Mouse (Mus musculus): ENCODE measurements around the gene Npb. TPM values are rescaled to one million over a fixed set of nuclear protein-coding genes. Genes with fewer than 3 reads are reported as not detected.
"Not testable (repeated sequence)": the region's sequence is repeated elsewhere in the genome, so short reads cannot be mapped to it uniquely, and the experiment has no call there.

Npb gene
- polyA plus RNA-seq, 1 experiment from 2014 or later, result 0.99 TPM

DNA sequence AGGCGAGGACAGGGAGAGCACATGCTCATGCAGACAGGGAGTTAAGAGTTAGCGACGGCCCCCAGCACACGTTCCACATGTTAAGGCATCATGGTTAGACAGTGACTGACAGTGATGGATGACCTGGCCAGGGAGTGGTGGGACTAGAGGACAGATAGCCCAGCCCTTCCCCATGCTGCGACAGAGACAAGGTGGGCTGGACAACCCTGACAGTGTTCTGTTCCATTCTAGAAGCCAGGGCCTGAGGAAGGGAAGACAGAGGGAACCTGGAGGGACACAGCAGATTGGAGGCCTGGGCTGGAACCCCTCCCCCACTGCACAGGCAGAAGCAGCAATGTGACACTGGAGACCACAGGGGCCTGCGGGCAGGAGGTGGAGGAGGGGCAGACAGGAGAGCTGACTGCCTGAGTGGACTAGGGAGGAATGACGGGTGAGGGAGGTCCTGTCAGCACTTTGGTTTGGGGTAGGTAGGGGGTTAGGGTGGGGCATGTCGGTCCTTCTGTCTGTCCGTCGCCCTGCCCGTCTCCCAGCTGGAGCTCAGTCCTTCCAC lies 29.5 kb upstream of the Npb start:
- no peak overlapping the region for H3K4me3 ChIP-seq (ENCODE audit: low read length)
- H3K9me3 ChIP-seq (ENCODE audit: control insufficient read depth, low read length), result 0 out of 2 replicates have a peak, but pooled peaks cover under 1% of the 10 kb centered on the region
- no peak overlapping the region for H3K27ac ChIP-seq (ENCODE audit: low read depth, low read length)
- no peak overlapping the region for H3K4me2 ChIP-seq (ENCODE audit: low read length)
- peaks cover 29% of the 10 kb centered on the region for H3K4me1 ChIP-seq (ENCODE audit: control insufficient read depth, insufficient read depth, low read depth, low read length)
- ATAC-seq, result no peak
- H3K9ac ChIP-seq (ENCODE audit: low read depth, low read length), result no peak overlapping the region
- peaks cover 27% of the 10 kb centered on the region for H3K36me3 ChIP-seq (ENCODE audit: control insufficient read depth, insufficient read depth, low read length)
- WGBS, result 82% methylated on average over 11 of the region's 11 CpGs
- no peaks in the 10 kb centered on the region for H3K27me3 ChIP-seq (replicated peaks; ENCODE audit: control insufficient read depth, insufficient read depth, low read length)

GRCm38 (mm10) chr11:120579316-120580107 lies 28.8 kb upstream of the Npb start:
- H3K4me3 ChIP-seq (ENCODE audit: low read length), result peak overlapping the region; percentile 89
- H3K4me2 ChIP-seq (ENCODE audit: low read length), result peak overlapping the region; percentile 99
- WGBS, result 57% methylated on average over 15 of the region's 15 CpGs
- peaks cover 30% of the 10 kb centered on the region for H3K36me3 ChIP-seq (ENCODE audit: control insufficient read depth, insufficient read depth, low read length)
- peaks cover 22% of the 10 kb centered on the region for H3K4me1 ChIP-seq (ENCODE audit: control insufficient read depth, insufficient read depth, low read depth, low read length)
- peak overlapping the region; percentile 97 for H3K9ac ChIP-seq (ENCODE audit: low read depth, low read length)
- ATAC-seq, result no peak
- no peaks in the 10 kb centered on the region for H3K27me3 ChIP-seq (replicated peaks; ENCODE audit: control insufficient read depth, insufficient read depth, low read length)
- H3K27ac ChIP-seq (ENCODE audit: low read depth, low read length), result peak overlapping the region; percentile 11
- H3K9me3 ChIP-seq (ENCODE audit: control insufficient read depth, low read length), result 0 out of 2 replicates have a peak, but pooled peaks cover 3% of the 10 kb centered on the region

GRCm38 (mm10) chr11:120580190-120580589 lies 28.1 kb upstream of the Npb start:
- H3K4me3 ChIP-seq (ENCODE audit: low read length), result peak overlapping the region; percentile 89
- H3K4me2 ChIP-seq (ENCODE audit: low read length), result peak overlapping the region; percentile 99
- no peak for ATAC-seq
- H3K9me3 ChIP-seq (ENCODE audit: control insufficient read depth, low read length), result 0 out of 2 replicates have a peak, but pooled peaks cover 3% of the 10 kb centered on the region
- H3K36me3 ChIP-seq (ENCODE audit: control insufficient read depth, insufficient read depth, low read length), result peaks cover 31% of the 10 kb centered on the region
- WGBS, result 59% methylated on average over 7 of the region's 7 CpGs
- H3K9ac ChIP-seq (ENCODE audit: low read depth, low read length), result peak overlapping the region; percentile 97
- H3K27me3 ChIP-seq (replicated peaks; ENCODE audit: control insufficient read depth, insufficient read depth, low read length), result no peaks in the 10 kb centered on the region
- H3K4me1 ChIP-seq (ENCODE audit: control insufficient read depth, insufficient read depth, low read depth, low read length), result peaks cover 21% of the 10 kb centered on the region
- peak overlapping the region; percentile 11 for H3K27ac ChIP-seq (ENCODE audit: low read depth, low read length)

DNA sequence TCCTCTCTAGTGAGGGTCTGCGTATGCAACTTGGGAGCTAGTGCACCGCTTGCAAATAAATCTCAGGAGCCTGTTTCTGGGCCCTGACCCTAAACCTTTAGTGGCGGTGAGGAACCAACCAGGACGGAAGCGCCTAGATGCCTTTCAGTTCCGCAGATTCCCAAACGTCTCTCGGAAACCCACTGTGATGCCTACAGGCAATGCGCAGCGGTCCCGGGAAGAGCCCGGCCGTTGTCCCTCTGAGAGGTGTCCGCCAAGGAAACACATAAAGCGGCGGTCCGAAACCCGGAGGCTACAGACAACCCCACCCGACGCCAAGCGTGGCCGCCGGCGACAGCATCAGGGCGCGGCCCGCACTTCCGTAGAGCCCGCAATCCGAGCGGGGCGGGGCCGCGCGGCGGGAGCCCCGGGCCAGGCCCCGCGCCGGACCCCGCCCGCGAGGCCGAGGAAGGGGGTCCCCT lies 27.4 kb upstream of the Npb start:
- peak overlapping the region; percentile 97 for H3K9ac ChIP-seq (ENCODE audit: low read depth, low read length)
- peaks cover 21% of the 10 kb centered on the region for H3K4me1 ChIP-seq (ENCODE audit: control insufficient read depth, insufficient read depth, low read depth, low read length)
- H3K9me3 ChIP-seq (ENCODE audit: control insufficient read depth, low read length), result 0 out of 2 replicates have a peak, but pooled peaks cover 3% of the 10 kb centered on the region
- H3K27ac ChIP-seq (ENCODE audit: low read depth, low read length), result peak overlapping the region; percentile 97
- H3K36me3 ChIP-seq (ENCODE audit: control insufficient read depth, insufficient read depth, low read length), result peaks cover 35% of the 10 kb centered on the region
- under 1% methylated on average over 33 of the region's 44 CpGs for WGBS
- ATAC-seq, result peak; percentile 30; the same call in 1 of the 2 replicates
- H3K4me2 ChIP-seq (ENCODE audit: low read length), result peak overlapping the region; percentile 99
- peak overlapping the region; percentile 89 for H3K4me3 ChIP-seq (ENCODE audit: low read length)
- no peaks in the 10 kb centered on the region for H3K27me3 ChIP-seq (replicated peaks; ENCODE audit: control insufficient read depth, insufficient read depth, low read length)

- H3K9ac ChIP-seq (ENCODE audit: low read depth, low read length), result peak within 1 kb of the TSS; percentile 97
- H3K27ac ChIP-seq (ENCODE audit: low read depth, low read length), result peak within 1 kb of the TSS; percentile 97
- peaks cover 21% of the 10 kb centered on the region for H3K4me1 ChIP-seq (ENCODE audit: control insufficient read depth, insufficient read depth, low read depth, low read length)
- H3K9me3 ChIP-seq (ENCODE audit: control insufficient read depth, low read length), result 0 out of 2 replicates have a peak, but pooled peaks cover 3% of the 10 kb centered on the region
- no peaks in the 10 kb centered on the region for H3K27me3 ChIP-seq (replicated peaks; ENCODE audit: control insufficient read depth, insufficient read depth, low read length)
- peak within 1 kb of the TSS; percentile 89 for H3K4me3 ChIP-seq (ENCODE audit: low read length)
- ATAC-seq, result peak; percentile 76
- peak within 1 kb of the TSS; percentile 99 for H3K4me2 ChIP-seq (ENCODE audit: low read length)
- 7% methylated on average over 63 of the region's 75 CpGs for WGBS
- H3K36me3 ChIP-seq (ENCODE audit: control insufficient read depth, insufficient read depth, low read length), result peaks cover 42% of the 10 kb centered on the region
These were observed 26.6 kb upstream of the Npb start, which contains the start of gene Arhgdia for GRCm38 (mm10) chr11:120581490-120582267. Arhgdia (minus strand) TSS chr11:120581624.

- Histone ChIP-seq H3K4me2 (ENCODE audit: low read length) (peak overlapping the region; percentile 99), H3K4me1 (ENCODE audit: control insufficient read depth, insufficient read depth, low read depth, low read length) (peaks cover 21% of the 10 kb centered on the region), H3K9ac (ENCODE audit: low read depth, low read length) (peak overlapping the region; percentile 97), H3K36me3 (ENCODE audit: control insufficient read depth, insufficient read depth, low read length) (peaks cover 44% of the 10 kb centered on the region), H3K9me3 (ENCODE audit: control insufficient read depth, low read length) (0 out of 2 replicates have a peak, but pooled peaks cover 3% of the 10 kb centered on the region), H3K27ac (ENCODE audit: low read depth, low read length) (peak overlapping the region; percentile 97), H3K27me3 (replicated peaks; ENCODE audit: control insufficient read depth, insufficient read depth, low read length) (no peaks in the 10 kb centered on the region), H3K4me3 (ENCODE audit: low read length) (peak overlapping the region; percentile 89)
- 72% methylated on average over 8 of the region's 8 CpGs for WGBS
- no peak; the same call in 1 of the 2 replicates for ATAC-seq
These were observed 25.9 kb upstream of the Npb start for GRCm38 (mm10) chr11:120582268-120582981.

DNA sequence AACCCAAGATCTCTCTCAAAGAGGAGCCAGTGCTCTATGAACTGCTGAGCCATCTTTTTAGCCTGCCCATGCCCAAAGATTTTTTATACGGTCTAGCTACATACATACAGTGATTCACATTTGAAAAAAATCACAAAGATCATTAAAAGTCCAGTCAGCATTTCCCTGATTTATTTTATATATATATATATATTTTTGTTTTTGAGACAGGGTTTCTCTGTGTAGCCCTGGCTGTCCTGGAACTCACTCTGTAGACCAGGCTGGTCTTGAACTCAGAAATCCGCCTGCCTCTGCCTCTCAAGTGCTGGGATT lies 25.3 kb upstream of the Npb start:
- H3K27me3 ChIP-seq (replicated peaks; ENCODE audit: control insufficient read depth, insufficient read depth, low read length); H3K27ac ChIP-seq (ENCODE audit: low read depth, low read length); H3K9ac ChIP-seq (ENCODE audit: low read depth, low read length); H3K4me2 ChIP-seq (ENCODE audit: low read length); H3K9me3 ChIP-seq (ENCODE audit: control insufficient read depth, low read length); ATAC-seq; H3K4me3 ChIP-seq (ENCODE audit: low read length): not testable (repeated sequence)
- WGBS, result 90% methylated on average over 2 of the region's 2 CpGs
- peaks cover 39% of the 10 kb centered on the region for H3K36me3 ChIP-seq (ENCODE audit: control insufficient read depth, insufficient read depth, low read length)
- peaks cover 21% of the 10 kb centered on the region for H3K4me1 ChIP-seq (ENCODE audit: control insufficient read depth, insufficient read depth, low read depth, low read length)

DNA sequence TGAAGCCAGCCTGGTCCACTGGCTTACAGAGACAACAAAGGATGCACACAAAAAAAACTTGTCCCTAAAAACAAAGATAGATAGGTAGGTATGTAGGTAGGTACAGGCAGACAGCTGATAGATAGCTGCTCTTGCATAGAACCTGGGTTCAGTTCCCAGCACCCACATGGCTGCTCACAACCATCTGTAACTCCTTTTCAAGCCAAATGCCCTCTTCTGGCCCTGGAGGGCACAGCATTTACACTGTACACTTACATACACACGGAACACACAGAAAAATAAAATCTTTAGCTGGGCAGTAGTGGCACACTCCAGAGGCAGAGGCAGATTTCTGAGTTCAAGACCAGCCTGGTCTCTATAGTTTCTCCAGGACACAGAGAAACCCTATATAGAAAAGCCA lies 24.3 kb upstream of the Npb start:
- Histone ChIP-seq H3K4me1 (ENCODE audit: control insufficient read depth, insufficient read depth, low read depth, low read length) (peaks cover 18% of the 10 kb centered on the region), H3K27me3 (replicated peaks; ENCODE audit: control insufficient read depth, insufficient read depth, low read length) (no peaks in the 10 kb centered on the region), H3K4me2 (ENCODE audit: low read length) (no peak overlapping the region), H3K36me3 (ENCODE audit: control insufficient read depth, insufficient read depth, low read length) (peaks cover 34% of the 10 kb centered on the region), H3K4me3 (ENCODE audit: low read length) (no peak overlapping the region), H3K27ac (ENCODE audit: low read depth, low read length) (no peak overlapping the region), H3K9me3 (ENCODE audit: control insufficient read depth, low read length) (0 out of 2 replicates have a peak, but pooled peaks cover 3% of the 10 kb centered on the region), H3K9ac (ENCODE audit: low read depth, low read length) (no peak overlapping the region)
- ATAC-seq, result no peak
- WGBS, result 97% methylated on average over 1 of the region's 1 CpGs

All from hindbrain, embryonic 16.5 days (tissue).